Mouse (Mus musculus) gastrocnemius, adult 2 months (tissue): ENCODE measurements at regions not wholly inside any gene's neighbourhood (a gene's known extent, or its start where the extent isn't known, plus 50 kb on each side); places are given as distances from the start of the nearest gene placed in this dataset.

ENCODE experiments used
- DNase-seq: peaks from one replicate; pipeline ENCODE4 v3.0.0; 2022
- H3K27ac ChIP-seq: fragments of 200-600 bp; 2 replicates; pipeline ENCODE4 v1.8.1; 2022; ENCODE audit warnings: mild to moderate bottlenecking
- H3K4me3 ChIP-seq: fragments of 200-600 bp; 2 replicates; pipeline ENCODE4 v1.8.1; 2022; ENCODE audit warnings: mild to moderate bottlenecking, moderate library complexity
- CTCF ChIP-seq: fragments of 200-600 bp; IDR thresholded peaks from 2 replicates; pipeline ENCODE4 v1.8.1; 2022; ENCODE audit warnings: antibody characterized with exemption, mild to moderate bottlenecking, moderate library complexity
- intact Hi-C: fragments of 180-260 bp; cut with DNase I; formaldehyde crosslinking; loops from one replicate; pipeline ENCODE4 v1.15.1; 2025

- TF ChIP-seq CTCF = no peak
- intact Hi-C loops = no loop called here
- no peak for DNase-seq
- Histone ChIP-seq H3K27ac (no peak overlapping the region), H3K4me3 (no peak overlapping the region)
These were observed 296.7 kb downstream of the Klf6 start for GRCm38 (mm10) chr13:6157946-6158345.

- Histone ChIP-seq H3K4me3 (no peak overlapping the region), H3K27ac (no peak overlapping the region)
- no peak for DNase-seq
- intact Hi-C loops = no loop called here
- no peak for TF ChIP-seq CTCF
These were observed 298.1 kb downstream of the Klf6 start for GRCm38 (mm10) chr13:6159412-6159811.

GRCm38 (mm10) chr13:6165916-6166315 lies 304.6 kb downstream of the Klf6 start:
- no peak for TF ChIP-seq CTCF
- no peak for DNase-seq
- Histone ChIP-seq H3K4me3 (no peak overlapping the region), H3K27ac (no peak overlapping the region)
- intact Hi-C loops = no loop called here

- Histone ChIP-seq H3K27ac (no peak overlapping the region), H3K4me3 (no peak overlapping the region)
- intact Hi-C loops = no loop called here
- no peak for DNase-seq
- TF ChIP-seq CTCF = peak; percentile 11; the same call in 1 of the 2 replicates
These were observed 305.9 kb downstream of the Klf6 start for GRCm38 (mm10) chr13:6167055-6167761.

GRCm38 (mm10) chr13:6173095-6173494 lies 311.8 kb downstream of the Klf6 start:
- TF ChIP-seq CTCF = no peak
- Histone ChIP-seq H3K27ac (no peak overlapping the region), H3K4me3 (no peak overlapping the region)
- no peak for DNase-seq
- intact Hi-C loops = no loop called here

GRCm38 (mm10) chr13:6178362-6179070 lies 317.2 kb downstream of the Klf6 start:
- no peak for TF ChIP-seq CTCF
- no peak overlapping the region for H3K4me3 ChIP-seq
- no peak overlapping the region for H3K27ac ChIP-seq
- DNase-seq = no peak
- intact Hi-C loops = no loop called here

GRCm38 (mm10) chr13:6189133-6189532 lies 327.9 kb downstream of the Klf6 start:
- no peak for DNase-seq
- no peak for TF ChIP-seq CTCF
- intact Hi-C loops = loop anchor here (10.0 kb wide), 1 partner anchor 744 kb away; no protein-coding TSS in a partner anchor
- Histone ChIP-seq H3K4me3 (no peak overlapping the region), H3K27ac (peak overlapping the region; percentile 58)

- no peak for TF ChIP-seq CTCF
- H3K4me3 ChIP-seq = no peak overlapping the region
- DNase-seq = no peak
- H3K27ac ChIP-seq = peak overlapping the region; percentile 58
- intact Hi-C loops = loop anchor here (10.0 kb wide), 1 partner anchor 745 kb away; no protein-coding TSS in a partner anchor
These were observed 328.3 kb downstream of the Klf6 start for GRCm38 (mm10) chr13:6189566-6189965.

- intact Hi-C loops = loop anchor here (5.0 kb wide), 1 partner anchor 329 kb away; the partner anchor contains the start of gene Klf6
- TF ChIP-seq CTCF = no peak
- H3K27ac ChIP-seq = peak overlapping the region; percentile 79
- no peak for DNase-seq
- no peak overlapping the region for H3K4me3 ChIP-seq
These were observed 330.1 kb downstream of the Klf6 start for GRCm38 (mm10) chr13:6191186-6191914.

GRCm38 (mm10) chr13:6191915-6192295 lies 330.6 kb downstream of the Klf6 start:
- Histone ChIP-seq H3K27ac (peak overlapping the region; percentile 79), H3K4me3 (no peak overlapping the region)
- no peak for TF ChIP-seq CTCF
- peak; percentile 44 for DNase-seq
- intact Hi-C loops = loop anchor here (5.0 kb wide), 1 partner anchor 330 kb away; the partner anchor contains the start of gene Klf6

GRCm38 (mm10) chr13:6196690-6197089 lies 335.4 kb downstream of the Klf6 start:
- intact Hi-C loops = no loop called here
- H3K27ac ChIP-seq = no peak overlapping the region
- no peak overlapping the region for H3K4me3 ChIP-seq
- TF ChIP-seq CTCF = no peak
- DNase-seq = no peak

- DNase-seq = no peak
- intact Hi-C loops = no loop called here
- no peak overlapping the region for H3K4me3 ChIP-seq
- no peak overlapping the region for H3K27ac ChIP-seq
- no peak for TF ChIP-seq CTCF
These were observed 337.8 kb downstream of the Klf6 start for GRCm38 (mm10) chr13:6199107-6199506.

- TF ChIP-seq CTCF = no peak
- H3K4me3 ChIP-seq = no peak overlapping the region
- DNase-seq = no peak
- no peak overlapping the region for H3K27ac ChIP-seq
- intact Hi-C loops = no loop called here
These were observed 340.2 kb downstream of the Klf6 start for GRCm38 (mm10) chr13:6201516-6201915.
